12 mouse cellular contexts compared by ENCODE assay signal in genomic region chr5:35536271-35536670, GRCm38 (mm10). TPM values are rescaled to one million over a fixed set of nuclear protein-coding genes. Genes with fewer than 3 reads are reported as not detected.
DNase-seq lines count a peak whose midpoint lies in the region; ATAC-seq and TF ChIP-seq lines count a peak whose summit lies in the region.
"Had no signal": no experiment of that assay in that cellular context is flagged by ENCODE, and none has a peak within 500 bp of the region (broad histone marks: within the 10 kb centered on the region; RNA-seq: fewer than 3 reads in every experiment).

No protein-coding gene starts in this region.

- no peak for ATAC-seq in hindbrain, postnatal 0 days
- ATAC-seq in hindbrain, embryonic 14.5 days (ENCODE audit: low FRiP score) = no peak

- in situ Hi-C loops in CH12.LX (cut with MboI; ENCODE audit: low pct_ligation_motif_present, low pct_unique_long_range_greater_than_20kb, low sequenced_read_pairs) = no loop called here

- 65% methylated on average over 3 of the region's 3 CpGs for WGBS in hindbrain, postnatal 0 days
- WGBS in hindbrain, embryonic 14.5 days = 70% methylated on average over 3 of the region's 3 CpGs

- TF ChIP-seq RAD21 in CH12.LX (IDR thresholded peaks at IDR 0.05; ENCODE audit: low read depth, low read length) = no peak

- peak; percentile 55 for TF ChIP-seq CTCF in hindbrain, postnatal 0 days (IDR thresholded peaks at IDR 0.05; ENCODE audit: low read depth)
- peak; percentile 53; a peak in 3 of 4 replicates for TF ChIP-seq CTCF in CH12.LX (conservative IDR thresholded peaks at IDR 0.05 in 1 of 2, IDR thresholded peaks at IDR 0.05 in 1 of 2; ENCODE audit: low read depth in 2 of 2, low read length in 2 of 2)
- TF ChIP-seq CTCF in brain, embryonic 14.5 days (IDR thresholded peaks at IDR 0.05; ENCODE audit: borderline replicate concordance, extremely low read depth, insufficient read depth, insufficient read length) = peak; percentile 24; the same call in 1 of the 2 replicates

- H3K9ac ChIP-seq in hindbrain, postnatal 0 days (replicated peaks; ENCODE audit: low read length) = no peak overlapping the region
- H3K9ac ChIP-seq in hindbrain, embryonic 14.5 days = no peak overlapping the region
- H3K9ac ChIP-seq in CH12.LX (ENCODE audit: insufficient read depth, low read depth) = no peak overlapping the region
- H3K9ac ChIP-seq: forebrain, embryonic 12.5 days; limb, embryonic 15.5 days had no signal

- dilution Hi-C loops in CH12.LX (cut with MboI; ENCODE audit: extremely low pct_ligation_motif_present, extremely low pct_unique_long_range_greater_than_20kb, low sequenced_read_pairs) = no loop called here

- H3K4me1 ChIP-seq in hindbrain, postnatal 0 days (ENCODE audit: insufficient read depth, low read length) = no peaks in the 10 kb centered on the region
- H3K4me1 ChIP-seq in hindbrain, embryonic 14.5 days (replicated peaks; ENCODE audit: control insufficient read depth, insufficient read depth, low read length) = no peaks in the 10 kb centered on the region; the same call in 1 of the 2 replicates
- H3K4me1 ChIP-seq in CH12.LX (ENCODE audit: control insufficient read depth in 1 of 2, insufficient read depth in 2 of 2) = no peaks in the 10 kb centered on the region; a peak in 1 of 4 replicates

- H3K79me2 ChIP-seq in CH12.LX (replicated peaks; ENCODE audit: control insufficient read depth, extremely low read depth, insufficient read depth, poor library complexity, severe bottlenecking) = no peaks in the 10 kb centered on the region

- no peak for TF ChIP-seq POLR2A in CH12.LX (IDR thresholded peaks at IDR 0.05; ENCODE audit: low read depth, low read length)
- no peak for TF ChIP-seq POLR2A in brain, embryonic 14.5 days (IDR thresholded peaks at IDR 0.05; ENCODE audit: borderline replicate concordance, extremely low read depth, insufficient read depth, insufficient read length, poor library complexity, severe bottlenecking)

- H3K36me3 ChIP-seq in hindbrain, postnatal 0 days (ENCODE audit: insufficient read depth, low read length) = no peaks in the 10 kb centered on the region
- H3K36me3 ChIP-seq in hindbrain, embryonic 14.5 days (replicated peaks; ENCODE audit: control insufficient read depth, insufficient read depth) = no peaks in the 10 kb centered on the region
- H3K36me3 ChIP-seq in CH12.LX (replicated peaks in 1 of 2; ENCODE audit: control insufficient read depth in 1 of 2, insufficient read depth in 1 of 2, low read length in 1 of 2) = no peaks in the 10 kb centered on the region
- H3K36me3 ChIP-seq: forebrain, embryonic 12.5 days; limb, embryonic 15.5 days had no signal

- H3K27me3 ChIP-seq in hindbrain, postnatal 0 days (ENCODE audit: insufficient read depth, low read length) = no peaks in the 10 kb centered on the region
- no peaks in the 10 kb centered on the region for H3K27me3 ChIP-seq in hindbrain, embryonic 14.5 days (ENCODE audit: control insufficient read depth, insufficient read depth, low read length)
- H3K27me3 ChIP-seq in CH12.LX (replicated peaks) = peaks cover 64% of the 10 kb centered on the region

- H3K4me2 ChIP-seq in hindbrain, postnatal 0 days (ENCODE audit: low read depth, low read length) = no peak overlapping the region
- no peak overlapping the region for H3K4me2 ChIP-seq in hindbrain, embryonic 14.5 days (replicated peaks)
- no peak overlapping the region for H3K4me2 ChIP-seq in CH12.LX (ENCODE audit: insufficient read depth, low read depth, poor library complexity, severe bottlenecking)
- H3K4me2 ChIP-seq: forebrain, embryonic 12.5 days; limb, embryonic 15.5 days had no signal

- no peak overlapping the region for H3K4me3 ChIP-seq in hindbrain, postnatal 0 days (ENCODE audit: low read length)
- no peak overlapping the region for H3K4me3 ChIP-seq in hindbrain, embryonic 14.5 days (replicated peaks; ENCODE audit: low read length)
- no peak overlapping the region for H3K4me3 ChIP-seq in CH12.LX (replicated peaks in 1 of 3; ENCODE audit: low read depth in 2 of 3, low read length in 2 of 3, poor library complexity in 1 of 3)
- H3K4me3 ChIP-seq: forebrain, embryonic 12.5 days; limb, embryonic 15.5 days had no signal

- H3K9me3 ChIP-seq in hindbrain, postnatal 0 days (ENCODE audit: low read length) = no peaks in the 10 kb centered on the region
- H3K9me3 ChIP-seq in hindbrain, embryonic 14.5 days (ENCODE audit: control insufficient read depth, low read length) = no peaks in the 10 kb centered on the region
- H3K9me3 ChIP-seq in CH12.LX (replicated peaks; ENCODE audit: low read length) = peaks cover 6% of the 10 kb centered on the region
- H3K9me3 ChIP-seq: forebrain, embryonic 12.5 days; limb, embryonic 15.5 days had no signal

- no peak for TF ChIP-seq EP300 in CH12.LX (IDR thresholded peaks at IDR 0.05; ENCODE audit: low read length)

- no peak overlapping the region for H3K27ac ChIP-seq in hindbrain, postnatal 0 days
- no peak overlapping the region for H3K27ac ChIP-seq in hindbrain, embryonic 14.5 days
- H3K27ac ChIP-seq in CH12.LX (ENCODE audit: insufficient read depth, low read depth) = no peak overlapping the region
- H3K27ac ChIP-seq: forebrain, embryonic 12.5 days; limb, embryonic 15.5 days; macrophage had no signal

- peak; percentile 41 for DNase-seq in hindbrain, postnatal 0 days (ENCODE audit: low spot score)
- DNase-seq in hindbrain, embryonic 14.5 days (ENCODE audit: low spot score) = no peak
- DNase-seq in 3T3-L1 (ENCODE audit: low read depth, low spot score) (peak; percentile 34), CH12.LX (ENCODE audit: extremely low read depth) (peak; percentile 24)
- DNase-seq in brain, embryonic 14.5 days (ENCODE audit: low read depth) = no peak
- DNase-seq in thymus, postnatal 25 days = no peak
- DNase-seq in cerebellum, adult 11-12 months = no peak
- DNase-seq: heart, postnatal 14 days; kidney, adult 8-10 months had no signal

TF ChIP-seq in CH12.LX, 34 proteins besides CTCF, POLR2A, EP300 and RAD21:
- no peak for TF ChIP-seq KAT2A (IDR thresholded peaks at IDR 0.05; ENCODE audit: insufficient replicate concordance, low read length)
- TF ChIP-seq IRF4 (IDR thresholded peaks at IDR 0.05; ENCODE audit: low read depth, low read length) = no peak
- TF ChIP-seq ETS1 (conservative IDR thresholded peaks at IDR 0.05; ENCODE audit: low read depth, low read length) = no peak
- no peak for TF ChIP-seq MEF2A (IDR thresholded peaks at IDR 0.05; ENCODE audit: borderline replicate concordance, low read depth, low read length)
- TF ChIP-seq ZKSCAN1 (IDR thresholded peaks at IDR 0.05; ENCODE audit: borderline replicate concordance, low read depth, low read length) = no peak
- TF ChIP-seq USF2 (conservative IDR thresholded peaks at IDR 0.05; ENCODE audit: low read depth, low read length) = no peak
- no peak for TF ChIP-seq CHD1 (IDR thresholded peaks at IDR 0.05; ENCODE audit: low read depth, low read length)
- no peak for TF ChIP-seq SMC3 (IDR thresholded peaks at IDR 0.05; ENCODE audit: low read depth, low read length)
- no peak for TF ChIP-seq MAX (IDR thresholded peaks at IDR 0.05; ENCODE audit: low read length)
- TF ChIP-seq NRF1 (IDR thresholded peaks at IDR 0.05; ENCODE audit: low read depth, low read length) = no peak
- no peak for TF ChIP-seq USF1 (IDR thresholded peaks at IDR 0.05; ENCODE audit: low read depth, low read length)
- TF ChIP-seq CHD2 (IDR thresholded peaks at IDR 0.05; ENCODE audit: low read length) = no peak

RNA-seq across cellular contexts. Expression of gene Cpz, which starts 10.8 kb away (rescaled TPM):
- 16.0 and 18.7 TPM in 2 replicates for total RNA-seq in hindbrain, postnatal 0 days (2014; rRNA removed)
- 1.7 and 1.9 TPM in 2 replicates for polyA plus RNA-seq in hindbrain, postnatal 0 days (2015; fragmentation: Nextera tagmentation; extraction: Ambion mirVana)
- polyA plus RNA-seq in hindbrain, embryonic 14.5 days (2014; fragmentation: Nextera tagmentation; extraction: Ambion mirVana) = 0.80 and 1.0 TPM in 2 replicates
- total RNA-seq in CH12.LX (2012; rRNA removed) (not detected in 2 replicates), CH12.LX (2014; rRNA removed) (not detected in 2 replicates)
- not detected in 2 replicates for polyA plus RNA-seq in CH12.LX (2012; ENCODE audit: insufficient read length, low read depth)
- 2.3 and 4.4 TPM in 2 replicates for polyA plus RNA-seq in brain, embryonic 14.5 days (2012; rRNA removed)
- polyA plus RNA-seq: macrophage had no signal

RNA-seq across cellular contexts. Expression of gene Trmt44, which starts 38.6 kb away (rescaled TPM):
- 10.9 and 12.3 TPM in 2 replicates for total RNA-seq in hindbrain, postnatal 0 days (2014; rRNA removed)
- polyA plus RNA-seq in hindbrain, postnatal 0 days (2015; fragmentation: Nextera tagmentation; extraction: Ambion mirVana) = 3.3 and 3.6 TPM in 2 replicates
- polyA plus RNA-seq in hindbrain, embryonic 14.5 days (2014; fragmentation: Nextera tagmentation; extraction: Ambion mirVana) = 6.0 and 6.5 TPM in 2 replicates
- total RNA-seq in CH12.LX (2012; rRNA removed) (7.9 and 10.3 TPM in 2 replicates), CH12.LX (2014; rRNA removed) (6.5 and 7.3 TPM in 2 replicates)
- polyA plus RNA-seq in CH12.LX (2012; ENCODE audit: insufficient read length, low read depth) = 7.5 and 8.4 TPM in 2 replicates
- 7.3 and 7.9 TPM in 2 replicates for polyA plus RNA-seq in brain, embryonic 14.5 days (2012; rRNA removed)

RNA-seq across cellular contexts. Expression of gene Acox3, which starts 46.6 kb away (rescaled TPM):
- total RNA-seq in hindbrain, postnatal 0 days (2014; rRNA removed) = 23.5 and 24.2 TPM in 2 replicates
- 11.4 and 12.7 TPM in 2 replicates for polyA plus RNA-seq in hindbrain, postnatal 0 days (2015; fragmentation: Nextera tagmentation; extraction: Ambion mirVana)
- 13.7 and 14.5 TPM in 2 replicates for polyA plus RNA-seq in hindbrain, embryonic 14.5 days (2014; fragmentation: Nextera tagmentation; extraction: Ambion mirVana)
- total RNA-seq in CH12.LX (2012; rRNA removed) = 21.2 and 22.3 TPM in 2 replicates
- 9.4 and 11.5 TPM in 2 replicates for total RNA-seq in CH12.LX (2014; rRNA removed)
- polyA plus RNA-seq in CH12.LX (2012; ENCODE audit: insufficient read length, low read depth) = 32.3 and 34.3 TPM in 2 replicates
- 28.4 and 29.7 TPM in 2 replicates for polyA plus RNA-seq in brain, embryonic 14.5 days (2012; rRNA removed)

Comparison
In these comparisons a context has a peak if more than half of its experiments do, and no peak if none do; other contexts are left out.
1. DNase-seq: peak in hindbrain, postnatal 0 days (single experiment), 3T3-L1 (single experiment) and CH12.LX (single experiment); none in hindbrain, embryonic 14.5 days (single experiment), brain, embryonic 14.5 days (single experiment), thymus, postnatal 25 days (single experiment) and cerebellum, adult 11-12 months (single experiment).
2. Peak in every context shown above with its lines, with median percentiles within 50 percentile points of each other: CTCF ChIP-seq.